Mouse (Mus musculus): ENCODE data around the gene Gm3115. TPM values are rescaled to one million over a fixed set of nuclear protein-coding genes. Genes with fewer than 3 reads are reported as not detected.

Gene Gm3115
- polyA plus RNA-seq (2017; shearing (Covaris generic)), result not detected

GRCm38 (mm10) chr14:4083820-4084219, at the start of gene Gm3115:
Gene Gm3115 (plus strand): TSS chr14:4084120.

GRCm38 (mm10) chr14:4110426-4110825, 26.5 kb downstream of the Gm3115 start, which contains the start of gene Gm8108:
Gene Gm8108 (plus strand): TSS chr14:4110526.

Other genes starting within 250 kb of the Gm3115 start
- gene Gm3033, start 237.9 kb upstream of the Gm3115 start, polyA plus RNA-seq (2017; shearing (Covaris generic)), result under 1 TPM in 1 of 2 experiments, not detected in 1; 0.21 TPM
- not detected for gene Gm2916, start 199.9 kb upstream of the Gm3115 start, polyA plus RNA-seq (2017; shearing (Covaris generic))
- gene Gm3029, start 152.4 kb upstream of the Gm3115 start, polyA plus RNA-seq (2017; shearing (Covaris generic)), result not detected
- under 1 TPM in 1 of 2 experiments, not detected in 1; 0.34 TPM for gene Gm3095, start 120.6 kb upstream of the Gm3115 start, polyA plus RNA-seq (2017; shearing (Covaris generic))
- gene Gm3099, start 85.7 kb upstream of the Gm3115 start, polyA plus RNA-seq (2017; shearing (Covaris generic)), result not detected
- under 1 TPM; 0.20 to 1.00 TPM for gene Gm5796, start 60.2 kb upstream of the Gm3115 start, polyA plus RNA-seq (2017; shearing (Covaris generic))
- gene Gm8108, start 26.4 kb downstream of the Gm3115 start, polyA plus RNA-seq (2017; shearing (Covaris generic)), result under 1 TPM; 0.31 to 0.51 TPM
- gene Gm3127, start 80.9 kb downstream of the Gm3115 start, polyA plus RNA-seq (2017; shearing (Covaris generic)), result under 1 TPM in 1 of 2 experiments, not detected in 1; 0.22 TPM
- gene Gm2974, start 98.5 kb downstream of the Gm3115 start, polyA plus RNA-seq (2017; shearing (Covaris generic)), result 1 to 10 TPM in 1 of 2 experiments, not detected in 1; 1.9 TPM
- gene Gm3138, start 165.5 kb downstream of the Gm3115 start, polyA plus RNA-seq (2017; shearing (Covaris generic)), result not detected
- under 1 TPM in 1 of 2 experiments, not detected in 1; 0.25 TPM for gene Gm3149, start 233.2 kb downstream of the Gm3115 start, polyA plus RNA-seq (2017; shearing (Covaris generic))

Measured in activated CD4-positive, CD25-positive, alpha-beta regulatory T cell (primary cell).